Mouse (Mus musculus) lung, adult 18-20 months (tissue): Measurements from ENCODE around the gene Gda.

Source experiments
- DNase-seq, 2 experiments: peaks; one replicate each; pipeline ENCODE4 v3.0.0; 2022; ENCODE audit warnings: mixed read lengths in 2 of 2

Gene Gda

GRCm38 (mm10) chr19:21372395-21373072 is 100.7 kb downstream of the Gda start:
- no peak for DNase-seq

GRCm38 (mm10) chr19:21371337-21371736 is 101.9 kb downstream of the Gda start:
- no peak for DNase-seq

GRCm38 (mm10) chr19:21370782-21371181 is 102.5 kb downstream of the Gda start:
- no peak for DNase-seq

- no peak for DNase-seq
Measured at GRCm38 (mm10) chr19:21369175-21369574, 104.1 kb downstream of the Gda start.

- no peak for DNase-seq
Measured at GRCm38 (mm10) chr19:21368595-21368994, 104.7 kb downstream of the Gda start.

- DNase-seq, result no peak
Measured at GRCm38 (mm10) chr19:21357792-21358191, 115.5 kb downstream of the Gda start.

- no peak for DNase-seq
Measured at GRCm38 (mm10) chr19:21349634-21350033, 123.6 kb downstream of the Gda start.

GRCm38 (mm10) chr19:21346646-21347045 is 126.6 kb downstream of the Gda start:
- no peak for DNase-seq
